Mouse (Mus musculus) neutrophil, adult 59 days (primary cell): ENCODE results near the gene Hspa1b. TPM values are rescaled to one million over a fixed set of nuclear protein-coding genes. Genes with fewer than 3 reads are reported as not detected.

Experiments
- total RNA-seq, 2 experiments: library from RNA; stranded (reverse); gene quantifications; 1 replicate in 1 of 2; 2 replicates in 1 of 2; pipeline ENCODE4 v1.2.4; 2023

Gene Hspa1b
- total RNA-seq: 10 to 100 TPM in 1 of 2 experiments, 1 to 10 TPM in 1; 6.4 to 28.6 TPM

GRCm38 (mm10) chr17:34959130-34959778 is at the start of gene Hspa1b:
Gene Hspa1b, minus strand, starts transcription at chr17:34959238.

GRCm38 (mm10) chr17:35000717-35001451 is 41.8 kb upstream of the Hspa1b start, which contains the start of gene Vars:
Gene Vars, plus strand, starts transcription at chr17:35000987.

GRCm38 (mm10) chr17:34981690-34982180 is 22.7 kb upstream of the Hspa1b start, which contains the start of gene Lsm2:
Gene Lsm2, plus strand, starts transcription at chr17:34981862.

GRCm38 (mm10) chr17:34972069-34972749 is 13.2 kb upstream of the Hspa1b start, which contains the start of the genes Hspa1a and Hspa1l:
Gene Hspa1a, minus strand, starts transcription at chr17:34972156.
Gene Hspa1l, plus strand, starts transcription at chr17:34972703.

GRCm38 (mm10) chr17:34969822-34970221 is 10.8 kb upstream of the Hspa1b start, which contains the start of gene Gm20481:
Gene Gm20481, plus strand, starts transcription at chr17:34969912.

GRCm38 (mm10) chr17:34931061-34931734 is 27.8 kb downstream of the Hspa1b start, which contains the start of gene Neu1:
Gene Neu1, plus strand, starts transcription at chr17:34931253.

GRCm38 (mm10) chr17:34913930-34914665 is 44.9 kb downstream of the Hspa1b start, which contains the start of gene Slc44a4:
Gene Slc44a4, plus strand, starts transcription at chr17:34914466.

Other genes with a start within 250 kb of the Hspa1b start
- 1 to 10 TPM in 1 of 2 experiments, under 1 TPM in 1; 0.38 to 1.2 TPM for gene C4b, start 215.4 kb downstream of the Hspa1b start, total RNA-seq
- gene Cyp21a1, start 154.7 kb downstream of the Hspa1b start, total RNA-seq: not detected
- gene Stk19, start 122.3 kb downstream of the Hspa1b start, total RNA-seq: 10 to 100 TPM; 39.4 to 40.7 TPM
- 10 to 100 TPM; 46.2 to 53.2 TPM for gene Dxo, start 122.2 kb downstream of the Hspa1b start, total RNA-seq
- gene Skiv2l, start 109.0 kb downstream of the Hspa1b start, total RNA-seq: 10 to 100 TPM; 83.2 to 91.6 TPM
- gene Nelfe, start 108.8 kb downstream of the Hspa1b start, total RNA-seq: 10 to 100 TPM; 24.1 to 27.8 TPM
- gene Cfb, start 96.7 kb downstream of the Hspa1b start, total RNA-seq: under 1 TPM; 0.64 to 0.73 TPM
- gene Zbtb12, start 79.8 kb downstream of the Hspa1b start, total RNA-seq: 1 to 10 TPM; 2.7 to 2.8 TPM
- gene Gm20547, start 77.2 kb downstream of the Hspa1b start, total RNA-seq: not detected
- gene C2, start 61.0 kb downstream of the Hspa1b start, total RNA-seq: 1 to 10 TPM in 1 of 2 experiments, under 1 TPM in 1; 0.22 to 1.6 TPM
- 10 to 100 TPM; 58.0 to 71.6 TPM for gene Ehmt2, start 60.8 kb downstream of the Hspa1b start, total RNA-seq
- gene Slc44a4, start 44.8 kb downstream of the Hspa1b start, total RNA-seq: under 1 TPM in 1 of 2 experiments, not detected in 1; 0.24 TPM
- gene Neu1, start 28.0 kb downstream of the Hspa1b start, total RNA-seq: 10 to 100 TPM; 71.5 to 75.3 TPM
- not detected for gene Gm20481, start 10.7 kb upstream of the Hspa1b start, total RNA-seq
- 10 to 100 TPM; 14.6 to 41.1 TPM for gene Hspa1a, start 12.9 kb upstream of the Hspa1b start, total RNA-seq
- gene Hspa1l, start 13.5 kb upstream of the Hspa1b start, total RNA-seq: not detected
- 10 to 100 TPM; 29.9 to 39.2 TPM for gene Lsm2, start 22.6 kb upstream of the Hspa1b start, total RNA-seq
- 10 to 100 TPM; 61.3 to 70.3 TPM for gene Vars, start 41.7 kb upstream of the Hspa1b start, total RNA-seq
- not detected for gene Vwa7, start 57.3 kb upstream of the Hspa1b start, total RNA-seq
- under 1 TPM; 0.82 to 0.84 TPM for gene Sapcd1, start 68.8 kb upstream of the Hspa1b start, total RNA-seq
- gene Msh5, start 87.5 kb upstream of the Hspa1b start, total RNA-seq: 1 to 10 TPM; 6.7 to 8.8 TPM
- 100 to 1,000 TPM; 271 to 302 TPM for gene Clic1, start 90.7 kb upstream of the Hspa1b start, total RNA-seq
- 1 to 10 TPM; 3.4 to 4.6 TPM for gene Ddah2, start 99.8 kb upstream of the Hspa1b start, total RNA-seq
- not detected for gene Ly6g6c, start 106.2 kb upstream of the Hspa1b start, total RNA-seq
- under 1 TPM; 0.64 to 0.93 TPM for gene Mpig6b, start 106.9 kb upstream of the Hspa1b start, total RNA-seq
- not detected for gene Ly6g6e, start 117.7 kb upstream of the Hspa1b start, total RNA-seq
- not detected for gene Ly6g6d, start 118.8 kb upstream of the Hspa1b start, total RNA-seq
- under 1 TPM; 0.31 to 0.55 TPM for gene Ly6g6f, start 126.4 kb upstream of the Hspa1b start, total RNA-seq
- 10 to 100 TPM; 48.8 to 54.6 TPM for gene Abhd16a, start 130.0 kb upstream of the Hspa1b start, total RNA-seq
- gene Ly6g5c, start 149.0 kb upstream of the Hspa1b start, total RNA-seq: not detected
- 10 to 100 TPM; 15.2 to 16.0 TPM for gene Ly6g5b, start 156.2 kb upstream of the Hspa1b start, total RNA-seq
- 10 to 100 TPM; 25.6 to 26.4 TPM for gene Gpank1, start 162.2 kb upstream of the Hspa1b start, total RNA-seq
- 100 to 1,000 TPM; 171 to 190 TPM for gene Csnk2b, start 162.8 kb upstream of the Hspa1b start, total RNA-seq
- 10 to 100 TPM; 17.0 to 23.1 TPM for gene D17H6S53E, start 167.1 kb upstream of the Hspa1b start, total RNA-seq
- gene Apom, start 172.8 kb upstream of the Hspa1b start, total RNA-seq: not detected
- 100 to 1,000 TPM; 245 to 298 TPM for gene Bag6, start 175.9 kb upstream of the Hspa1b start, total RNA-seq
- gene Prrc2a, start 205.7 kb upstream of the Hspa1b start, total RNA-seq: 100 to 1,000 TPM; 187 TPM
- 10 to 100 TPM; 15.4 to 17.4 TPM for gene Aif1, start 216.8 kb upstream of the Hspa1b start, total RNA-seq
- 100 to 1,000 TPM; 614 to 632 TPM for gene Lst1, start 229.2 kb upstream of the Hspa1b start, total RNA-seq
- 10 to 100 TPM; 89.3 to 97.8 TPM for gene Ltb, start 235.2 kb upstream of the Hspa1b start, total RNA-seq
- gene Tnf, start 242.8 kb upstream of the Hspa1b start, total RNA-seq: 10 to 100 TPM; 62.5 to 72.6 TPM
- under 1 TPM in 1 of 2 experiments, not detected in 1; 0.26 TPM for gene Lta, start 246.1 kb upstream of the Hspa1b start, total RNA-seq